Mouse (Mus musculus) mouse embryonic stem cell (cell line): ENCODE results near the gene Tnxb.

ENCODE experiments used
- in situ Hi-C, 2 experiments: fragments of 300-500 bp; cut with MboI; formaldehyde crosslinking; loops; 1 replicate in 1 of 2; 3 replicates in 1 of 2; pipeline ENCODE4 v1.14.3; 2019 to 2020; ENCODE audit warnings: low sequenced_read_pairs in 2 of 2, low pct_unique_long_range_greater_than_20kb in 1 of 2, mixed read lengths in 1 of 2; ENCODE audit not compliant: unreplicated experiment in 1 of 2

The Tnxb gene

GRCm38 (mm10) chr17:34639461-34640255 is 30.7 kb upstream of the Tnxb start:
- in situ Hi-C loops: loop anchor here in 1 of 2 experiments (10.0 kb wide), 1 partner anchor 305 kb away; no protein-coding TSS in a partner anchor

GRCm38 (mm10) chr17:34640778-34641601 is 29.3 kb upstream of the Tnxb start:
- in situ Hi-C loops: loop anchor here in 1 of 2 experiments (10.0 kb wide), 1 partner anchor 304 kb away; no protein-coding TSS in a partner anchor

GRCm38 (mm10) chr17:34641945-34642344 is 28.4 kb upstream of the Tnxb start:
- in situ Hi-C loops: loop anchor here in 1 of 2 experiments (10.0 kb wide), 1 partner anchor 303 kb away; no protein-coding TSS in a partner anchor

GRCm38 (mm10) chr17:34643379-34643778 is 27.0 kb upstream of the Tnxb start:
- in situ Hi-C loops: loop anchor here in 1 of 2 experiments (10.0 kb wide), 1 partner anchor 301 kb away; no protein-coding TSS in a partner anchor

- in situ Hi-C loops: loop anchor here in 1 of 2 experiments (10.0 kb wide), 1 partner anchor 301 kb away; no protein-coding TSS in a partner anchor
Measured at GRCm38 (mm10) chr17:34643944-34644343, 26.4 kb upstream of the Tnxb start.

GRCm38 (mm10) chr17:34644608-34645007 is 25.7 kb upstream of the Tnxb start, which contains the start of gene Fkbpl:
Gene Fkbpl (plus strand): TSS chr17:34644764.
- in situ Hi-C loops: loop anchor here in 1 of 2 experiments (10.0 kb wide), 1 partner anchor 300 kb away; no protein-coding TSS in a partner anchor

- in situ Hi-C loops: loop anchor here in 1 of 2 experiments (10.0 kb wide), 1 partner anchor 299 kb away; no protein-coding TSS in a partner anchor
Measured at GRCm38 (mm10) chr17:34645256-34645829, 25.0 kb upstream of the Tnxb start.

GRCm38 (mm10) chr17:34645831-34646511 is 24.4 kb upstream of the Tnxb start:
- in situ Hi-C loops: loop anchor here in 1 of 2 experiments (10.0 kb wide), 1 partner anchor 299 kb away; no protein-coding TSS in a partner anchor

GRCm38 (mm10) chr17:34646906-34647787 is 23.2 kb upstream of the Tnxb start, which contains the start of gene Atf6b:
Gene Atf6b (plus strand): TSS chr17:34647146.
- in situ Hi-C loops: loop anchor here in 1 of 2 experiments (10.0 kb wide), 1 partner anchor 298 kb away; no protein-coding TSS in a partner anchor

- in situ Hi-C loops: loop anchor here in 1 of 2 experiments (10.0 kb wide), 1 partner anchor 296 kb away; no protein-coding TSS in a partner anchor
Measured at GRCm38 (mm10) chr17:34648141-34648890, 22.0 kb upstream of the Tnxb start.

GRCm38 (mm10) chr17:34649106-34649864 is 21.1 kb upstream of the Tnxb start:
- in situ Hi-C loops: loop anchor here in 1 of 2 experiments (10.0 kb wide), 1 partner anchor 296 kb away; no protein-coding TSS in a partner anchor

GRCm38 (mm10) chr17:34650781-34651180 is 19.6 kb upstream of the Tnxb start:
- in situ Hi-C loops: no loop called here

- in situ Hi-C loops: no loop called here
Measured at GRCm38 (mm10) chr17:34651507-34652221, 18.7 kb upstream of the Tnxb start.

- in situ Hi-C loops: no loop called here
Measured at GRCm38 (mm10) chr17:34652546-34652945, 17.8 kb upstream of the Tnxb start.

GRCm38 (mm10) chr17:34652985-34653384 is 17.4 kb upstream of the Tnxb start:
- in situ Hi-C loops: no loop called here
